Mouse (Mus musculus) induced T-regulatory cell, adult 2 months (primary cell): ENCODE data around the gene Pla2g5.
"Not testable (repeated sequence)": the region's sequence is repeated elsewhere in the genome, so short reads cannot be mapped to it uniquely, and the experiment has no call there.

Experiments used
- DNase-seq: peaks from one replicate; pipeline ENCODE4 v3.0.0-alpha.2; 2012; ENCODE audit warnings: low read depth

Gene Pla2g5

DNA sequence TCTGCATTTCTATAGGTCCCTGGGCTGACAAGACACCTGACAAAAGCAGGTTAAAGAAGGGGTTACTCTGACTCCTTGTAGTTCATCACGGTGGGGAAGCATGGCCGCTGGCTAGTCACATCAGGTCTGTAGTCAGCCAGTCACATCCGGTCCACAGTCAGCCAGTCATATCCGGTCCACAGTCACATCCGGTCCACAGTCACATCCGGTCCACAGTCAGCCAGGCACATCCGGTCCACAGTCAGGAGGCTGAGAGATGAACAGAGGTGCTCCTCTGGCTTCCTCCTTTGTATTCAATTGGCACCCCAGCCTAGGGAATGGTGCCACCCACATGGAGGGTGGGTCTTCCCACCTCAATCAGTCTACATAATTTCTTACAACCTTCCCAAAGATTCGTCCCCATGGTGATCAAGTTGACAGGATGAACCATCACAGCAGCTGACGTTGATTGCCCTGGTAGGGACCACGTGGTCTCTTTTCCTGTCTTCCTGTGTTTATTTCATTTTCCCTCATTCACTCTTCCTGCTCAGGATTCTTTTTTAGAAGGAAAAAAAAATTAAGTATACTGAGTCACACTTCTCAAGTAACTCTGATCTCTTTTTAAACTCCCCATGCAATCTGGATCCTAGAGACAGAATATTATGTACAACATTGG lies at the start of gene Pla2g5:
Pla2g5 (minus strand) TSS at position 139 of the 655 bp plus-strand sequence.
- peak; percentile 25 for DNase-seq

DNA sequence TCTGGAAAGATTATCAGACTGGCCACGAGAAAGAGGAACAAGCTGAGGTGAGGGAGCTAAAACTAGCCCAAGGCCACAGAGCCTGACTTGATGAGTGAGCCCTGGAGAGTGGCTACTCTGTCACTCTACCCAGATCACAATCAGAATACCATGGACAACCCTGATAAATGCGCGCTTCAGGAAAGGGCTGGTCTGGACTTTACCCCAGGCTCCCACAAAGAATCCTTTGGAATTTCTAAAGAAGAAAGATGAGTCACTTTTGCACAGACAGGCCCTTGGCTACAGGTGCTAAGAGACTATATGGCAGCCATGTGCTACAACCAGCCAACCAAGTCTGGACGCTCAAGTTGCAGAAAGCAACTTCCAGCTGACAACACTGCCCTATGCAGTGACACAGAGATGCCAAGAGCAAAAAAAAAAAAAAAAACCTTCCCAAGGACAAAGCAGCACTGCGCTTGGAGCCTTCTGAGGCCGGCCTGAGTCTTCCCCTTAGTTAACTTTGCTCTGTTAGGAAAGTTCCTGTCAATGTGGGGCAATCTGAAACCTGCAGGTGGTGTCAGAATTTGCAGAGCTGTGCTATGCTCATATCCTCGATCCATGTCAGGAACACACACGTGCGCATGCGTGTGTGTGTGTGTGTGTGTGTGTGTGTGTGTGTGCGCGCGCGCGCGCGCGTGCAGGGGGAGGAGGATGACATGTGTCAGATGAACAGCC lies 42.5 kb upstream of the Pla2g5 start:
- DNase-seq, result no peak

DNA sequence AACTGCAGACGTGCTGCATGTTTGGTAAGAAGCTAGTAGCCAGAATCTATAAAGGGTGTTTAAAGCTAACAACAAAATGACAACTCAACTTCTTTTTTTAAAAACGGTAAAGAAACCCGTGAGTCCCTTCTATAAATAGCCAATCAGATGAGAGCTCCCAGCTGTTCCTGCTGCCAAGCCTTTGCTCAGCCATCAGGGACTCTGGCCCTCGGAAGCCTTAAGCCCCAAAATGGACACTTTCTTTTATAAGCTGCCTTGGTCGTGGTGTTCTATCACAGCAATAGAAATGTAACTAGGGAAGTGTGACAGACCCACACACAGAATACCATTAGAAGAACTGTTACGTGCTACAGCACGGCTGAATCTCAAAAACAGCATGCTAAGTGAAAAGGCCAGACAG lies 36.1 kb upstream of the Pla2g5 start:
- no peak for DNase-seq

DNA sequence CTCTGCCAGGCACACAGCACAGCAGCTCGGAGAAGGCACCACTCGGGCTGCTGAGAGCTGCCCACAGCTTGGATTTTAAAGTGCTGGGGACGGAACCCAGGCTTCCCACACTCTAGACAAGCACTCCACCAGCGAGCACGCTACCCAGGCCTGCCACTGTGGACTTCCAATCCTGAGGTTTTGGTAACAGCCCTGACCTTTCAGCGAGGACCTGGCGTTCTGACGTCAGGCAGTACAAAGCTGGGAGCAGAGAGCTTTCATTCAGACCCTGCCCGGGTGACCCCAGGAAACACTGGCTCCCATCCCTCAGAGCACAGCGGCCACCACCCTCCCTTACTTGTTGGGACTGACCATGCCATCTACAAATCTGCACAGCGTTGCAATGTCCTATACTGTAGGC lies 30.5 kb upstream of the Pla2g5 start:
- DNase-seq, result not testable (repeated sequence)

DNA sequence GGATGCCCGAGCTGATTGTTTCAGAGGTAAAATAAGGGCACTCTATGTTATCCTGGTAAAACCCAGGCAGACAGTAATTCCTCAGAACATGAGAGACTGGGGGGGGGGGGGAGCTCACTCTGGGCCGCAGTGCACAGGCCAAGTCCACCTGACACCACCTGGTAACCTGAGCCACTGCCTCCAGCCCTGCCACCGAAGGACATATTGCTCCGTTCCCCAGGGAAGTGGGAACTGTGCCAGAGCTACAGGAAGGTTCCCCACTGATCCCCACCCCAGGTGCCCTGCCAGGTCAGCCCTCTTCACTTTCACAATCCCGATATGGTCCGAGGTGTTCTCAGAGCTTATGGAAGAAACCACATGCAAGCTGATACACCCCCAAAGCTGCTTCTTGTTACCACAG lies 29.4 kb upstream of the Pla2g5 start:
- no peak for DNase-seq

DNA sequence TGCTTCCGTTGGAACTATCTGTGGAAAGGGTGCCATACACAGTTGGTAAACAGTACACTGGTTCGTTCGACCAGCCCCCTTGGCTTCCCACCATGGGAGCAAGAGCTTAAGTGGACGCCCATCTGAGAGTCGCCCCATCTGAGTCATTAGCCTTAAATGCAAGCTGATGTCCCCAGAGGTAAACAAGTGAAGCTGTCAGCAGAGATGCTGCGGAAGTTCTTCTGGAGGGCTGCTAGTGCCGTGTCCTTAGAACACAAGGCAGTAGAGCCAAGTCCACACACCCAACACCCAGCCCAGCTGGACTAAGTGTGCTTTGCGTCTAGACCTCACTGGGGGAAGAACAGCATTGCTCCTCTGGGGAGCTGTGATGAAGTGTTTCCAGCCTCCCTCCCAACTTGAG lies 26.4 kb upstream of the Pla2g5 start:
- DNase-seq, result no peak

DNA sequence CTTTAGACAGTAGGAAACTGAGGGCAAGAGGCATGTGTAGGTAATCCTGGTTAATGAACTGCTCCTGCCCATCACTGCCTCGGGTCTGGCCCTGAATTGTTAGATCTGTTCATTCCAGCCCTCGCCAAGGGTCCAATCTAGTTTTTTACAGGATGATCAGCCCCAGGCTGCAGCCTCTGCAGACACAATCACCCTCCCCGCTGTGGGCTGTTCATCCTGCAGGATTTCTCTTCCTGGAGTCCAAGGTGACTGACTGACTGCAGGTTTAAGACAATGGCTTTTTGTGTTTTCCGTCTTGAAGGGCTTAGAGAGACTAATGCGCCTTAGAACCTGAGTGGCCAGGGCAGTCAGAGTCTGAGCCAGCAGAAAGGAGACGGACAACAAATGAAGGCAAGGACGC lies 25.9 kb upstream of the Pla2g5 start:
- DNase-seq, result no peak

DNA sequence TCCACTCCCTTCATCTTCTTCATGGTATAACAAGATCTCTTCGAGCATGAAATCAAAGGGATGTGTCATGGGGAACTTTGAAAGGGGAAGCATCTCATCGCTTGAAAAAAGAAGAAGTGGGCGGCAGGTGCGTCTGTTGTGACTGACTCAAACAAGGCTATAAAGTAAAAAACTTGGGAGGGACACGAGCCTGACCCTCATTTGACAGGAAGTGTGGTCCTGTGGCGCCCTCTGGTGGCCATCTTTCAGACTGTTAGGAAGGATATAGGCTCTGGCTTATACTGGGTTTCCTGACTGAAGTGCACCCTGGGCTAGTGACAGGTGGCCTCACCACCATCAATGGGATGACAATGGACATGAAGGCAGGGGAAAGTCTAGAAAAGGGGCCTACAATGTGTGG lies 21.0 kb upstream of the Pla2g5 start:
- DNase-seq, result peak; percentile 82

DNA sequence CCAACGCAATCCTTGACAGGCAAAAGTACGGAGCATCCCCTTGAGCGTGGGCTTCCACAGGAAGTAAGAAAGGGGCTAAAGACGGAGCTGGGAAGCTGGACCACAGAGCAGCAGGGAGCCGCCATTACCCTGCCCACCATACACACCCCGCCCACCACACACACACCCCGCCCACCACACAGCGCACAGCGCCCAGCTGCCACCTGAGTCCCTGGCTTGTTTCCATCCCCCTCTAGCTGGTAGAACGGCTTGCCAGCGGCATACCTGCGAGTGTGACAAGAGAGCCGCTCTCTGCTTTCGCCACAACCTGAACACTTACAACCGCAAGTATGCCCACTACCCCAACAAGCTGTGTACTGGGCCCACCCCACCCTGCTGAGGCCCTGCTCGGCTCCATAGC lies 18.9 kb upstream of the Pla2g5 start:
- no peak for DNase-seq

DNA sequence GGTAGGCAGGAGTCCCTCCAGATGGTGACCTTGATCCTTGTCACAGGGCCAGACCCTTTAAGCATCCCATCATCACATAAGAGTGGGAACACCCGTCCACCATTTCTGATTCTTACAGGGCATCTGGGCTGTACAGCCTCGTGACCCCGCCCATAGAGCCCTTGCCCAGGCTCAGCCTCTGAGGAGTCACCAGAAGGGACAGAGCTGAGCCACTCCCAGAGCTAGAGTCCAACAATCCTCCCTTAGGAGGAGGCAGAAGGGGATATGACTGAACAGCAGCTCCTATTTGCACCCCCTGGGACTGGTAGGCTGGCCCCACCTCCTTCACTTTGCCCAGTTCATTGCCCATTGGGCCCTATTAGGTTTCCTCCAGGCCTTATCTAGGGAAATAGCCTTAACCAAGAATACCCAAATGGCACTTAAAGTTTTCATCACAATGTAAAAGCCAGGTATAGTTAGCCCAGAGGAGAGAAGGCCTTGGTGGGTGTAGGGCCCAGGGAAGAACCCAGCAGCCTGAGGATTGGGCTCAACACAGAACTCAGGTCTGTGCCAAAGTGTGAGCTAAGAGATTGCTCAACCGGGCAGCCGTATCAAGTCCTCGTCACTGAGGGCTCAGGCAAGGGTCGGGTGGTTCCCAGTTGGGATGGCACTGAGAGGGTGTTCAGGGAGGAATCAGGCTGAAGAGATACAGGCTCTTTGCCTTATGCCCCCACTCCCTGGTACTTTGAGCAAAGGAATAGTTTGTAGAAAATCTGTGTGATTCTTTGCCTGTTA lies 17.7 kb upstream of the Pla2g5 start:
- no peak for DNase-seq

DNA sequence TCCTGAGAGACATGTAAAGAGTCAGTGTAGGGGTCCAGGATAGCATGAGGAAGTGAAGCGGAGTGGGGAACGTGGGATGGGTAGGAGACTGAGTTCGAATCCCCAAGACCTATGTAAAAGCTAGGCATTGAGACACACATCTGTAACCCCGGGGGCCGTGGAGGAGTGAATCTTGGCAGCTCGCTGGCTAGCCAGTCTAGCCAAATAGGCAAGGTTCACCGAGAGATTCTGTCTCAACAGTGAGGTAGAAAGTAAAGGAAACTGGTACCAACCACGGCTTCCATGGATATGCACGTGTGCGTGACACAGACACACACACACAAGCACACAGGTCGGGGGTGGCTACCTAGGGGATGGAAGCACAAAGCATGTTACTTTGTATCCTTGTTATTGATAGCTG lies 16.5 kb upstream of the Pla2g5 start:
- no peak for DNase-seq

DNA sequence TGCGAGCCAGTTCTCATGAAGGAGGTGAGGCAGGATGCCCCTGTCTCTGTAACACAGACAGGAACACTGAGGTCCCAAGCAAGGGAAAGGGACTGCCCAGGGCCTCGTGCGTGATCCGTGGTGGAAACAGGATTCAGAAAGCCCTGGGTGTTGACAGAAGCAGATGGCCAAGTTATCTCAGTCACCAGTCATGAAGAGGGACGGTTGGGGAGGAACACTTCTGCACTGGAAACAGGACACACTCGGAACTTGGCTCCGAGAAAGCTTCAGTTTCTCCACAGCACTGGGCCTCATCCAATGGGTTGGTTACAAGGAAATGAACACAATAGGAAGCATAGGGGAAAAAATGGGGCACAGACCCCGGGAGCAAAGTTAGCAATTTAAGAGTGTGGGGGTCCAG lies 15.5 kb upstream of the Pla2g5 start:
- no peak for DNase-seq

DNA sequence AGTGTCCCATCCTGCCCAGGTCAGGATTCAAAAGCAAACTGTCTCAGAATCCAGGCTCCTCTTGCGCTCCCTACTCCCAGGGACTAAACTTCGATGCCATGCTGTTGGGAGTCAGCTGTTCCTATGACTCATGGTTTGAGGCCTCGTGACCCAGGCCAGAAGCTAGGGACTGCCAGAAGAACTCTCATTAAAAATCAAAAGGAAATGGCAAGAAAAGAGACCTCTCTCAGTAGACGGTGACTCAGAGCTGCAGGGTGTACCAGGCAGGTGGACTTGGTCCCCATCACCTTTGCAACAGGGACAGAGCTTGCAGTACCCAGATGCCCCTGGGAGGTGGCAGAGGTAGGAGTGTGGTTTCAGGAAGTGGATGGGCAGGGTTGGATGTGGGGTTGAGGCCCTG lies 14.4 kb upstream of the Pla2g5 start, which contains the start of gene Pla2g2e:
Pla2g2e (plus strand) TSS at position 212 of the 400 bp plus-strand sequence.
- no peak for DNase-seq

DNA sequence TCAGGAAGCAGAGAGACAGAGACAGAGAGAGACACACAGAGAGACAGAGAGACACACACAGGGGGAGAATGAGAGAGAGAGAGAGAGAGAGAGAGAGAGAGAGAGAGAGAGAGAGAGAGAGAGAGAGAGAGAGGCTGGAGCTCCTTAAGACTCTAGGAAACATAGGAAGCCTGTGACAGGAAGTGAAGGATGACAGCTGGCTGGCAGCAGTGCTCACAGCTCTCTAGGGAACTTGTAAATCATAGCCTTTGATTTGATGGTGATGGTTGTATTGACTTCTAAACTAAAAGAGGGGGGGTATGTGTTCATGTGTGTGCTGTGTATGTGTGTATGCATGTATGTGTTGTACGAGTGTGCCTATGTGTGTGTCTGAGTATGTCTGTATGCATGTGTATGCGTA lies 12.7 kb upstream of the Pla2g5 start:
- no peak for DNase-seq

DNA sequence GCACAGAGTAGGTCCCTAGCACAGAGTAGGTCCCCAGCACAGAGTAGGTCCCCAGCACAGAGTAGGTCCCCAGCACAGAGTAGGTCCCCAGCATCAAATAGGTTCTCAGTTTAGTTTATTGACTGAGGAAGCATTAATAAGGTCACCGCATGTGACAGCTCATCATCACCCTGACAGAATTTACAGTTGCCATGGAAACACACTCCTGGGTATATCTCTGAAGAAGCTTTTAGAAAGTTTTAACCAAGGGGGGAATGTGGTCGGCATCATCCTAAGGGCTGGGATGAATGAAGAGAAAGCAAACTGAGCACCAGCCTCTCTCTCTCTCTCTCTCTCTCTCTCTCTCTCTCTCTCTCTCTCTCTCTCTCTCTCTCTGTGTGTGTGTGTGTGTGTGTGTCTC lies 12.0 kb upstream of the Pla2g5 start:
- DNase-seq, result not testable (repeated sequence)

DNA sequence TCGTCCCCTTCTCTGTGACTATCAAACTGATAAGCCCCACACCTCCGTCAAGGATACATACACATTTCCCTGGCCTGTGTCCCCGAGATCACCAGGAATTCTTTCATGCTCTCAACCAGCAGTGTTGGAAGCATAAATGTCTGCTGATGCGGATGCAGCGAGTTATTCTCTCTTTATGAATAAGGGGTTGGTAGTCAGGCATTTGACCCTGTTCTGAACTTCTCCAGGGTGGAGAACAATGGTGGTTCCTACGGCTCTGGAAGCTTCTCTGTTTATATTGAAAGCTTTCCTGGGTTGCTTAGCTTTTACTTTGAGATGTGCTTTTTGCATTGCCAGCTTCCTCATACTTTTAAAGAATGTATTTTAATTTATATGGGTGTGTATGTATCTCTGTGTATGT lies 10.6 kb upstream of the Pla2g5 start, which contains the start of gene Gm13030:
Gm13030 (minus strand) TSS at position 101 of the 400 bp plus-strand sequence.
- no peak for DNase-seq

DNA sequence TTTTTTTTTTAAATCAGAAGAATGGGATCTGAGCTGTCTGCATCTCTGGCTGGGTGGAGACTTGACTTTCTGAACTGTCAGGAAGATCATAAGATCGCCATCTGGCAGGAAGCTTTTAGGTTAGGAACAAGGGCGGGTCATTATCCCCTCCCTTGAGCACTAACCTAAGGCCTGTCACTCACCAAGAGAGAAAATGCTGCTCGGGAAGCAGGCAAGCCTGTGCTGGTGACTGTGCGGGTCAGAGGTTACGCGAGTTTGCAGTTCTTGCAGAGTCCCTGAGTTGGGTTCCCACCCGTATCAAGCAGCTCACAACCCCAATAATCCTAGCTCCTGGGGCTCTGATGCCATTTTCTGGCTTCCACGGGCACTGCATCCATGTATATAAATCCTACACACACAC lies 5.4 kb upstream of the Pla2g5 start:
- DNase-seq, result no peak

DNA sequence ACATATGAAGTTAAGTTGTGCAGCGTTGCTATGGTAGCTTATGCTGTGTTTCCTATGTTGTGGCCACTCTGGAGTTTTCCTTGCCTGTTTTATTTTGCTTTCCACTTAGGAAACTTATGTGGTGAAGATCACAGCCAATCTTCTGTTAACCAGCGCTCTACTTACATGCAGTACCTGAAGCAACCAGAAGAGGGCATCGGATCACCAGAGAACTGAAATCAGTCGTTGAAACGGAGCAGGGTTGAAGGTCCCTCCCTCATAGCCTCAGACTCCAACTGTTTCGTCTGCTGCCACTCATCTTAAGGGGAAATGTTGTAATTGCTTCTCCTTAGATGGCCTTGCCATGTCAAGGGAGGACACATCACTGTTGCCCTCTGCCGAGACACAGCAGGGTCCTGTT lies 3.1 kb upstream of the Pla2g5 start:
- peak; percentile 83 for DNase-seq

DNA sequence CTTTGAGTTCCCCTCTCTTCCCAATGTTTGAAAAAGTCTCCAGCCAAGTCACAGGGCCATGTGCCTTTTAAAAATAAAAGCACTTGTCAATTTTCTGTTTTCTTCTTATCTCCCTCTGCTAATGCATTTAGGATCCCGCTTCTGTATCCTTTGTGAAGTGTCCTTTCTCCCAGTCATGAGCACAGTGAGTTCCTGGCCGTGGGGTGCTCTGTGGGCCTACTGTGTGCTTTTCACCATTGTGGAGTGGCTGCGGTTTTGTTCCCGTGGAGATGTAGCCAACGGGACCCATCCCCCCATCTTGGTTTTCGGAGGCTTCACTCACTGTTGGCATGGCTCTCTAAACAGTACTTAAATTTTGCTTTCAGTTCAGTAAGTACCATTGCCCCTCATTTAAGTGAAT lies 2.7 kb upstream of the Pla2g5 start:
- no peak for DNase-seq

DNA sequence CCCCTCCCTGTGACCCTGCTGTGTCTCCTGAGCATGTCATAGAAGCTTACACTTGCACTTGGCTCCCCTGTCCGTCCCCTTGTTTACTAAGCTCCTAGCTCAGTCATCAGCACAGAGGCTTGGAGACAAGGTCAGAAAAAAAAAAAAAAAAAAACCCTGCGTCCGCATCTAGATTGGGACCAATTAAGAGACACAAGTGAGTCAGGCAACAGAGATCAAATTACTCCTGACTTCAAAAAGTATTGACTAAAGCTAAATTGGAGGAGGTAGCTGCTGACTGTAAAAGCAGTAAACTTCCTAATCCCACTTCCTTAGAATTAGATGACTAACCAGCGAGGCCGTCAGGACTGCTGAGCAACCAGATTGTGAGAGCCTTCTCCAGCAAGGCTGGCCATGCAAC lies 1.8 kb upstream of the Pla2g5 start:
- no peak for DNase-seq

DNA sequence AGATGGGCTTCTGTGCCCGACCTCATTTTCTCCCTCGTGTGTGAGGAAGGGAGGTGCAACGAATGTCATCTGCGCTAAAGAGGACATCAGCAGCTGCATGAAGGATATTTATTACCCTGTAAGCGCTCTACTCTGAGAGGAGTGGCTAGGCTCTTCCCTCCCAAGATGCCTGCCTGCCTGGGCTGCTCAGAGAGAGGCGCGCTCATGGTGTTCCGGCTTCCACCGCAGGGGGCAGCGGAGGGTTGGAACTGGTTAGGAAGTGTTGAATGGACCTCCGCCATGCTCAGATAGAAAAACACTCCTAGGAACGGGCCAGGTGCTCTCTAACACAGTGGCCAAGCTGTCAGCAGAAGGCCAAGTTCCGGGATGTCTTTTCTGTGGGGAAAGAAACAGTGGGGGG lies 3.6 kb downstream of the Pla2g5 start:
- DNase-seq, result peak; percentile 59

DNA sequence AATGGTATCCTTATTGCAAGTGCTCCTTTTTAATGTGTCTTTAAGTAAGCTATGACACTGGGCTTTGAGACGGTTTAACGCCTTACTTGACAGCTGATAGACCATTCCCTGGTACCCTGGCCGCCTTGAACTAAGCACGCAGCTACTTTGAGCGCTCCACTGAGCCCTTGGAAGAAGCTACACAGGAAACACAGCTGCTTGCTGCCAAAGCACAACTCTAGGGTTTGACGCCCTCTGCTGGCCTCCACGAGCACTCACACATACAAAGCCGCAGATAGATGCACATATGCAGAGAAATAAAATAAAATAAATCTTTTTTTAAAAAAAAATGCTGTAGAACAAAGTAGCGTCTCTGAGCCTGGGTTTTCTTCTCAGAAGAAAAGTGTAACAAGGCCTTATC lies 4.0 kb downstream of the Pla2g5 start:
- peak; percentile 54 for DNase-seq

DNA sequence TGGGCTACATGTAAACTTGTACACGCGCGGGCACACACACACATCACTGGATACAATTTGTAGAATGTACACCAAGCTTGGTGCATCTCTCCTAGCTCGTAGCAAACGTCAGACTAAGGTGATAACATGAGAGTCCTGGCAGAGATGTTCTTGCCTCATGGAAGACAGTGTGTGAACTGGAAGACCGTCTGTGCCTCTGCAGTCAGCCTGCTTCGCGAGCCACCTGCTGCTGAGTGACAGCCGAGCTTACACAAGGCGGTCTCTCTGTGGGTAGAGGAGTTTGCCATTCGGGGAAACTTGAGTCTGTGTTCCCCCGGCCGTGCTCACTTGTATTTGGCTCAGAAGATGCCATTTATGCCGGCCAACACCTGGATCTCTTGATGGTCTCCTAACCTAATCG lies 4.8 kb downstream of the Pla2g5 start:
- no peak for DNase-seq
